ENCODE assay signal across 9 mouse cellular contexts in the genomic region with DNA sequence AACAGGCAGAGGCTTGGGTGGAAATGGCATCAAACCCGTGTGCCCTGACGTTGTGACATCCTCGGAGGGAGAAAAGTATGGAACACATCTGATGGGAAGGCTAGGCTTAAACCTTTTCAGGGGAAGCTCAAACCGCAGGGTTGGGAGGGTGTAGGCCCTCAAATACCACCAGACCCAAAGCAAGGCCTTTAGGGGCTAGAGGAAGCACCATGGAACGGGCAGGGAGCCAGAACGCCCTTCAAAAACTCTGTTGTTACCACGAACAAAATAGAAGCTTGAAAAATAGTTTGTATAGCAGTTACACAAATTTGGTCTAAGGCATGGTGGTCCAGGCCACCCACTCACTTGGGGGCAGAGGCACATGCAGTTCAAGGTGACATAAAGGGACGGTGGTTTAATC. TPM values are rescaled to one million over a fixed set of nuclear protein-coding genes. Genes with fewer than 3 reads are reported as not detected.
A peak's percentile ranks its signal among the peaks of the same experiment; 100 is the strongest.
DNase-seq lines count a peak whose midpoint lies in the region; ATAC-seq lines count a peak whose summit lies in the region.
"Had no signal": no experiment of that assay in that cellular context is flagged by ENCODE, and none has a peak within 500 bp of the region (broad histone marks: within the 10 kb centered on the region; RNA-seq: fewer than 3 reads in every experiment).

No protein-coding gene starts in this region.

- H3K9ac ChIP-seq in heart, embryonic 15.5 days, result peak overlapping the region; percentile 37
- H3K9ac ChIP-seq in hindbrain, embryonic 14.5 days, result peak overlapping the region; percentile 58; the same call in 1 of the 2 replicates
- peak overlapping the region; percentile 60; the same call in 1 of the 2 replicates for H3K9ac ChIP-seq in midbrain, embryonic 13.5 days (replicated peaks)

- WGBS in heart, embryonic 15.5 days, result 27% methylated on average over 8 of the region's 8 CpGs
- WGBS in hindbrain, embryonic 14.5 days, result 25% methylated on average over 8 of the region's 8 CpGs
- WGBS in midbrain, embryonic 13.5 days, result 32% methylated on average over 8 of the region's 8 CpGs

- H3K4me1 ChIP-seq in heart, embryonic 15.5 days (replicated peaks), result peaks cover 7% of the 10 kb centered on the region
- H3K4me1 ChIP-seq in hindbrain, embryonic 14.5 days (replicated peaks; ENCODE audit: control insufficient read depth, insufficient read depth, low read length), result peaks cover 9% of the 10 kb centered on the region; the same call in 1 of the 2 replicates
- peaks cover 9% of the 10 kb centered on the region for H3K4me1 ChIP-seq in midbrain, embryonic 13.5 days (replicated peaks)

- no peak; the same call in 1 of the 2 replicates for ATAC-seq in heart, embryonic 15.5 days (replicated peaks; ENCODE audit: insufficient number of reproducible peaks, insufficient read depth, low FRiP score, low read depth)
- ATAC-seq in hindbrain, embryonic 14.5 days (ENCODE audit: low FRiP score), result no peak
- 0 out of 2 replicates have a peak, but pooled peaks have one; percentile 28 for ATAC-seq in midbrain, embryonic 13.5 days

- intact Hi-C loops in heart, postnatal 36 days (cut with DNase I), result no loop called here

- no peak overlapping the region for H3K27ac ChIP-seq in heart, embryonic 15.5 days
- no peak overlapping the region for H3K27ac ChIP-seq in hindbrain, embryonic 14.5 days
- H3K27ac ChIP-seq in midbrain, embryonic 13.5 days, result no peak overlapping the region

- H3K4me2 ChIP-seq in heart, embryonic 15.5 days, result peak overlapping the region; percentile 83
- peak overlapping the region; percentile 92 for H3K4me2 ChIP-seq in hindbrain, embryonic 14.5 days (replicated peaks)
- peak overlapping the region; percentile 84 for H3K4me2 ChIP-seq in midbrain, embryonic 13.5 days (replicated peaks)

- no peaks in the 10 kb centered on the region for H3K36me3 ChIP-seq in heart, embryonic 15.5 days
- no peaks in the 10 kb centered on the region for H3K36me3 ChIP-seq in hindbrain, embryonic 14.5 days (replicated peaks; ENCODE audit: control insufficient read depth, insufficient read depth)
- H3K36me3 ChIP-seq in midbrain, embryonic 13.5 days, result no peaks in the 10 kb centered on the region

- peaks cover 38% of the 10 kb centered on the region for H3K27me3 ChIP-seq in heart, embryonic 15.5 days
- peaks cover 13% of the 10 kb centered on the region for H3K27me3 ChIP-seq in hindbrain, embryonic 14.5 days (ENCODE audit: control insufficient read depth, insufficient read depth, low read length)
- peaks cover 23% of the 10 kb centered on the region for H3K27me3 ChIP-seq in midbrain, embryonic 13.5 days

- peak overlapping the region; percentile 48 for H3K4me3 ChIP-seq in heart, embryonic 15.5 days
- peak overlapping the region; percentile 38 for H3K4me3 ChIP-seq in hindbrain, embryonic 14.5 days (replicated peaks; ENCODE audit: low read length)
- H3K4me3 ChIP-seq in midbrain, embryonic 13.5 days (replicated peaks), result peak overlapping the region; percentile 44

- no peak for DNase-seq in heart, postnatal 36 days
- DNase-seq in T-cell, adult 2 months (ENCODE audit: low spot score), result peak; percentile 21
- no peak for DNase-seq in hindbrain, embryonic 14.5 days (ENCODE audit: low spot score)
- DNase-seq in cerebellum, postnatal 36 days, result no peak
- DNase-seq in retina, postnatal 1 day, result no peak
- no peak for DNase-seq in adrenal gland, postnatal 36 days
- DNase-seq: kidney, adult 11 months had no signal

- H3K9me3 ChIP-seq in heart, embryonic 15.5 days (replicated peaks), result no peaks in the 10 kb centered on the region
- H3K9me3 ChIP-seq in hindbrain, embryonic 14.5 days (ENCODE audit: control insufficient read depth, low read length), result no peaks in the 10 kb centered on the region
- no peaks in the 10 kb centered on the region for H3K9me3 ChIP-seq in midbrain, embryonic 13.5 days

RNA-seq across cellular contexts. Expression of gene Ankrd60, which starts 0.4 kb away (rescaled TPM):
- polyA plus RNA-seq in heart, embryonic 15.5 days (2015; fragmentation: Nextera tagmentation; extraction: Ambion mirVana), result not detected in 2 replicates
- total RNA-seq in heart, postnatal 36 days (2021), result not detected
- polyA plus RNA-seq in hindbrain, embryonic 14.5 days (2014; fragmentation: Nextera tagmentation; extraction: Ambion mirVana), result not detected in 2 replicates
- not detected in 2 replicates for polyA plus RNA-seq in midbrain, embryonic 13.5 days (2015; fragmentation: Nextera tagmentation; extraction: Ambion mirVana)
- not detected for total RNA-seq in adrenal gland, postnatal 36 days (2021)

RNA-seq across cellular contexts. Expression of gene 1700021F07Rik, which starts 56.2 kb away (rescaled TPM):
- not detected in 2 replicates for polyA plus RNA-seq in heart, embryonic 15.5 days (2015; fragmentation: Nextera tagmentation; extraction: Ambion mirVana)
- total RNA-seq in heart, postnatal 36 days (2021), result not detected
- polyA plus RNA-seq in hindbrain, embryonic 14.5 days (2014; fragmentation: Nextera tagmentation; extraction: Ambion mirVana), result not detected in 2 replicates
- not detected in 2 replicates for polyA plus RNA-seq in midbrain, embryonic 13.5 days (2015; fragmentation: Nextera tagmentation; extraction: Ambion mirVana)
- total RNA-seq in adrenal gland, postnatal 36 days (2021), result not detected
